Mouse (Mus musculus) adrenal gland, adult 18-20 months (tissue): ENCODE results near the gene Ruvbl2. TPM values are rescaled to one million over a fixed set of nuclear protein-coding genes. Genes with fewer than 3 reads are reported as not detected.

ENCODE experiments used
- DNase-seq, 2 experiments: peaks; one replicate each; pipeline ENCODE4 v3.0.0; 2021 to 2022; ENCODE audit warnings: low spot score in 2 of 2
- total RNA-seq, 2 experiments: library from RNA; stranded (reverse); gene quantifications; 1 replicate in 1 of 2; 2 replicates in 1 of 2; pipeline ENCODE4 v1.2.3; 2021

The Ruvbl2 gene
- total RNA-seq, 2 experiments from 2014 or later: 41.9 to 43.3 TPM

DNA sequence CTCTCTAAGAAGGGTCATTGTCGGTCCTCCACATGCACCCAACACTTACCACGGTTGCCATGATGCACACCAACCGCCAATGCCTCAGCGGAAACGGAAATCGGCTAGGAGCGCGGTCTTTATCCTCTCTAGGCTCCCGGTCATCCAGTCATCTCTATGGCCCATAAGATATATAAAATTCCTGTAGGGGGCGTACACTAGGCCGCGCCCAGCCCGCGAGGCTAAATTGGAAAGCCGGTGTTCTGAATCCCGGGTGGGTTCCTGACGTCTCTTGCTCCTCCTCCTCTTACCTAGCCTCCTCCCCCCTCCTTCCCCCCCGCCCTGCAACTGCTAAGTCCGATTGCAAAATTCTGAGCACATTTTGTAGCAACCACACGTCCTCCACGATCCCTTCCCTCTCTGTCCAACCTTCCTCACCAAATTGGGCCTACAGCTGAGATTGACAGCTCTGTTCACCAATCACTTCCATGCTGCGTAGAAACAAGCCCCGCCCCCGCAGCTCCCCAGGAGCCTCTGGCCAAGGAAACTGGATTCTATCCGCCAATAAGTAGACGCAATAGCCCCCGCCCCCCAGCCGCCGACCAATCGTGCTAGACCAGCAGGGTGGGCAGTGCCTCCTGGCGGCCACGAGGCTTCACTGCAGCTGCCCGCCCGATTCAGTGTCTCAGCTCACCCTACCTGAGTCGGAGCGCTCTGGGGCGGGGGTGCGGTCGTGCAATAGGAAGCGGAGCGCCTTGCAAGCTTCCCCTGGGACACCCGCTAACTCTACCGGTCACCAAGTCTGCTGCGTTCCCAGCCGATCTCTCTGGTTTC lies 3.5 kb downstream of the Ruvbl2 start, which contains the start of gene Gys1:
Gene Gys1 (plus strand): TSS at position 642 of the 813 bp plus-strand sequence.
- DNase-seq: peak; percentile 99

- DNase-seq: no peak
These were observed 4.1 kb downstream of the Ruvbl2 start for GRCm38 (mm10) chr7:45433835-45434202.

- no peak for DNase-seq
These were observed 11.3 kb downstream of the Ruvbl2 start for GRCm38 (mm10) chr7:45426556-45426955.

- no peak for DNase-seq
These were observed 16.7 kb downstream of the Ruvbl2 start for GRCm38 (mm10) chr7:45421194-45421593.

- DNase-seq: no peak
These were observed 17.3 kb downstream of the Ruvbl2 start, which contains the start of gene Lhb for GRCm38 (mm10) chr7:45420615-45420919. Lhb (plus strand) TSS chr7:45420820.

DNA sequence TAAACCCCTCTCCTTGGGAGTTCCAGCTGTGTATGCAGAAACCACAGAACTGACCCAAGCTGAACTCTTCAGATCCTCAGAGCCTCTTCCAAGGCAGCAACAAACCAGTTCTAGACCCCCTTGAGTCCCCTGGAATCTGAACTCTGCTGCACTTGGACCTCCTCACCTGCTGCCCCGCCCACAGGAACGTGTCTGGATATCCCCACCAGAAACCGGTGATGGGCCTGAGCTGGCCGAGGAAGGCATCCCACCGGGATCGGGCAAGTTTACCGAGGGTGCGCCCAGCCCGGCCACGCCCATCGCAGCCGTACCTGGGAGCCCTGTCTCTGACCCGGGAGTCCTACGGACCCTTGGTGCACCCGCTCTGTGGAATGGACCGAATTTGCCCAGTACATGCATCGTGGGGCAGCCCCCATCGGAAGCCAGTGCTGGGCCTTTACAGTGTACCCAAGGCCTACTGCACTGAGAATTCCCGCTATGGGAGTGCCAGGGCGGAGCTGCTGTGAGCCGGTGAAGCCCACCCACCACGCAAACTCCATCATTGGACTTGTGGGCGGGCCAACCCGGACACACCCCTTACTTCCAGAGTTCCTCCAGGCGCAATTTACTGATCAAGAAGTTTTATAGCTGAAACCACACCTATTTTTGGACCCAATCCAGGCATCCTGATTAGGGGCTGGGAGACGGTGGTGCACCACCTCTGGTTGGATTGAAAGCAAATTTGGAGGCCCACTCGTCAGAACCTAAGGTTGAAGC lies 17.9 kb downstream of the Ruvbl2 start:
- DNase-seq: no peak

GRCm38 (mm10) chr7:45417962-45418492 lies 19.9 kb downstream of the Ruvbl2 start:
- no peak for DNase-seq

DNA sequence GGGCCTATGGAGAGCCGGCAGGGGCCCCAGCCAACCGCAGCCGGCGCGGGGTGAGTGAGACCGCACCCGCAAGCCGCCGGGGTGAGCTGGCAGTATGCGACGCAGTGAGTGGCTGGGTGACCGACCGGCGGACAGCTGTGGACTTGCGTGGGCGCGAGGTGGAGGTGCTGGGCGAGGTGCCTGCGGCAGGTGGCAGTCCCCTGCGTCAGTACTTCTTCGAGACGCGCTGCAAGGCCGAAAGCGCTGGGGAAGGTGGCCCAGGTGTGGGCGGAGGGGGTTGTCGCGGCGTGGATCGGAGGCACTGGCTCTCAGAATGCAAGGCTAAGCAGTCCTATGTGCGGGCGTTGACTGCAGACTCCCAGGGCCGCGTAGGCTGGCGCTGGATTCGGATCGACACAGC lies 22.3 kb downstream of the Ruvbl2 start:
- DNase-seq: no peak

- no peak for DNase-seq
These were observed 23.1 kb downstream of the Ruvbl2 start for GRCm38 (mm10) chr7:45414740-45415224.

GRCm38 (mm10) chr7:45413864-45414739 lies 23.8 kb downstream of the Ruvbl2 start:
- DNase-seq: no peak

- DNase-seq: no peak
These were observed 24.6 kb downstream of the Ruvbl2 start, which contains the start of gene Ntf5 for GRCm38 (mm10) chr7:45413113-45413863. Ntf5 (plus strand) TSS chr7:45413695.

GRCm38 (mm10) chr7:45412421-45412820 lies 25.5 kb downstream of the Ruvbl2 start:
- no peak for DNase-seq

DNA sequence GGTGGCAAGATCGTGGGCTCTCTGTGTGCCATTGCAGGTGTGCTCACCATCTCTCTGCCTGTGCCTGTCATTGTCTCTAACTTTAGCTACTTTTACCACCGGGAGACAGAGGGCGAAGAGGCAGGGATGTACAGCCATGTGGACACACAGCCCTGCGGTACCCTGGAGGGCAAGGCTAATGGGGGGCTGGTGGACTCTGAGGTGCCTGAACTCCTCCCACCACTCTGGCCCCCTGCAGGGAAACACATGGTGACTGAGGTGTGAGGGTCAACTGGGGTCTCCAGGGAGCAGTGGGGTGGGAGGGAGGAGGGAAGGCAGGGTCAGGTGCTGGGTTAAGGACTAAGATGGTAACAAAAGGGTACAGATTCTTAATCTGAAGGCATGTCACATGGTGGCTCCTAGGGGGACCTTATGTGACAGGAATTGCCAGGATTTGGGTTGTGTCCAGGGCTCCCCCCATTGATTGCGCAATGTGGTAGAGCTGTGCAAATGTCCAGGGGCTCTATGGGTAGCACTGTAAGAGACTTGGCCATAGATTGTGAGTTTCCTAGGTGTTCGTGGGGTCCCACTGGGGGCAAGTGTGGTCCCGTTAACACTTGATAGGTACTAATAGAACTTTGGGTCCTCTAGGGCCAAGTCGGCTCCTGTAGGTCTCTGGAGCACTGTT lies 28.3 kb downstream of the Ruvbl2 start:
- no peak for DNase-seq

- DNase-seq: no peak
These were observed 28.9 kb downstream of the Ruvbl2 start for GRCm38 (mm10) chr7:45408949-45409348.

GRCm38 (mm10) chr7:45408351-45408750 lies 29.5 kb downstream of the Ruvbl2 start:
- DNase-seq: no peak

DNA sequence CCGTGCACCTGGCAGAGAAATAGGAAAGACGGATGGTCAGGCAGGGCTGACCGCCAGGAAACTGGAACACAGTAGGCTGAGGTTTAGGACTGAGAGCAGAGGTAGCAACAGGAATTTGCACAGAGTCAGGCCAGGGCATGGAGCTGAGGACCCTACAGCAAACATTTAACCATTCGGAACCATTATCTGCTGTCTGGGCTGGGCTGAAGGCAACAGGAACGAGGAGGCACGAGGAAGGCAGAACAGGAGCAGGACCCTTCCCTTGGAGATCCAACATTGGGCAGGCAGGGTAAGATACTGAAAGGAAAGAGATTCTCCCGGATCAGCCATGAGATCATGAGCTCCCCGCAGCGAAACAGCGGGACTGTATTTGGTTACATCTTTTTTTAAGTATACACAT lies 30.1 kb downstream of the Ruvbl2 start:
- DNase-seq: no peak

GRCm38 (mm10) chr7:45406157-45407156 lies 31.4 kb downstream of the Ruvbl2 start:
- no peak for DNase-seq
